Mouse (Mus musculus) forebrain, embryonic 14.5 days (tissue): ENCODE measurements around the gene Elof1. TPM values are rescaled to one million over a fixed set of nuclear protein-coding genes. Genes with fewer than 3 reads are reported as not detected.
"Not testable (repeated sequence)": the region's sequence is repeated elsewhere in the genome, so short reads cannot be mapped to it uniquely, and the experiment has no call there.

Experiments used
- ATAC-seq: fragments of 200-750 bp; cut with Nextera tagmentation; 2 replicates; pipeline ENCODE4 v1.8.0; 2017; ENCODE audit warnings: mild to moderate bottlenecking, moderate library complexity
- DNase-seq: peaks from one replicate; pipeline ENCODE4 v3.0.0-alpha.2; 2015; ENCODE audit warnings: low spot score
- H3K27ac ChIP-seq: fragments of 300-500 bp; sonication (generic); 2 replicates; pipeline ENCODE4 v1.5.1; 2014; ENCODE audit warnings: low read depth, mild to moderate bottlenecking, control low read depth, low read length, moderate library complexity
- H3K27me3 ChIP-seq: fragments of 300-500 bp; sonication (generic); replicated peaks from 2 replicates; pipeline ENCODE4 v1.6.1; 2014; ENCODE audit warnings: low read length, control low read depth, mixed read lengths; ENCODE audit not compliant: control insufficient read depth, insufficient read depth
- H3K36me3 ChIP-seq: fragments of 300-500 bp; sonication (generic); 2 replicates; pipeline ENCODE4 v1.6.1; 2014; ENCODE audit warnings: low read length, control low read depth; ENCODE audit not compliant: control insufficient read depth, insufficient read depth
- H3K4me1 ChIP-seq: fragments of 300-500 bp; sonication (generic); 2 replicates; pipeline ENCODE4 v1.6.1; 2014; ENCODE audit warnings: antibody characterized with exemption, low read length, control low read depth; ENCODE audit not compliant: control insufficient read depth, insufficient read depth
- H3K4me2 ChIP-seq: fragments of 300-500 bp; sonication (generic); 2 replicates; pipeline ENCODE4 v1.6.1; 2014; ENCODE audit warnings: mild to moderate bottlenecking, control low read depth, low read length
- H3K4me3 ChIP-seq: fragments of 300-500 bp; sonication (generic); 2 replicates; pipeline ENCODE4 v1.5.1; 2014; ENCODE audit warnings: low read depth, low read length, control low read depth
- H3K9ac ChIP-seq: fragments of 300-500 bp; sonication (generic); 2 replicates; pipeline ENCODE4 v1.6.1; 2014; ENCODE audit warnings: mild to moderate bottlenecking, low read length, control low read depth, moderate library complexity
- H3K9me3 ChIP-seq: fragments of 300-500 bp; sonication (generic); replicated peaks from 2 replicates; pipeline ENCODE4 v1.6.1; 2016; ENCODE audit warnings: low read length, control low read depth, mixed read lengths; ENCODE audit not compliant: control insufficient read depth
- WGBS: fragments of 180-500 bp; shearing (Covaris S2); extraction: QIAGEN DNeasy Blood & Tissue Kit; methylation state at CpG from one replicate; pipeline ENCODE4 v1.1.7; 2014; 5-methylcytosine and 5-hydroxymethylcytosine counted together
- polyA plus RNA-seq: library from polyadenylated mRNA; unstranded; fragments of >200 nt; fragmentation: Nextera tagmentation; extraction: Ambion mirVana; gene quantifications from 2 replicates; pipeline ENCODE4 v1.2.1, GENCODE M21; 2014

Gene Elof1
- polyA plus RNA-seq, 1 experiment from 2014 or later: 240 TPM

GRCm38 (mm10) chr9:22156497-22157245 is 39.7 kb upstream of the Elof1 start, which contains the start of gene Pigyl:
Gene Pigyl (plus strand): TSS chr9:22156846.
- Histone ChIP-seq H3K9ac (peak within 1 kb of the TSS; percentile 88), H3K4me3 (peak within 1 kb of the TSS; percentile 66), H3K36me3 (no peaks in the 10 kb centered on the region; the same call in 1 of the 2 replicates), H3K4me2 (peak within 1 kb of the TSS; percentile 74), H3K27ac (peak within 1 kb of the TSS; percentile 82), H3K9me3 (no peaks in the 10 kb centered on the region), H3K27me3 (no peaks in the 10 kb centered on the region), H3K4me1 (peaks cover 7% of the 10 kb centered on the region; the same call in 1 of the 2 replicates)
- DNase-seq: peak; percentile 99
- WGBS: under 1% methylated on average over 65 of the region's 65 CpGs
- peak; percentile 99 for ATAC-seq

DNA sequence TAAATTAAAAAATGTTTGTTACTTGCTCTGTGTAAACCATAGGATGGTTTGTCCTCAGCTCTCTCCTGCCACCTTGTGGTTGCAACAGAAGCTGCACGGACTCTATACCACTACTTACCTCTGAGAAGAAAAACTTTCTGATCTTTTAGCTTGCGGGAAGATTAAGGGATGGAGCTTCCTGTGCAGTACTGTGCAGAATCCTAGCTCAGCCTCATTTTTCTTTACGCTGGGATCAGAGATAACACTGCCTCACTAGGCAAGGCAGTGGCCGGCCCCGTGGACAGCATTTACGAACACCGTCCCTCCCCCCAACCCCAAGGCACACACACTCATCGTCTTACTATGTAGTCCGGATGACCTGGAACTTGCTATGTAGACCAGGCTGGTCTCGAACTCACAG is 38.6 kb upstream of the Elof1 start:
- Histone ChIP-seq H3K36me3 (no peaks in the 10 kb centered on the region; the same call in 1 of the 2 replicates), H3K9me3 (no peaks in the 10 kb centered on the region), H3K4me3 (no peak overlapping the region), H3K9ac (no peak overlapping the region), H3K4me1 (peaks cover 7% of the 10 kb centered on the region; the same call in 1 of the 2 replicates), H3K4me2 (no peak overlapping the region; the same call in 1 of the 2 replicates), H3K27ac (no peak overlapping the region), H3K27me3 (no peaks in the 10 kb centered on the region)
- DNase-seq (peak; percentile 83), ATAC-seq (peak; percentile 16; the same call in 1 of the 2 replicates)
- 31% methylated on average over 10 of the region's 10 CpGs for WGBS

DNA sequence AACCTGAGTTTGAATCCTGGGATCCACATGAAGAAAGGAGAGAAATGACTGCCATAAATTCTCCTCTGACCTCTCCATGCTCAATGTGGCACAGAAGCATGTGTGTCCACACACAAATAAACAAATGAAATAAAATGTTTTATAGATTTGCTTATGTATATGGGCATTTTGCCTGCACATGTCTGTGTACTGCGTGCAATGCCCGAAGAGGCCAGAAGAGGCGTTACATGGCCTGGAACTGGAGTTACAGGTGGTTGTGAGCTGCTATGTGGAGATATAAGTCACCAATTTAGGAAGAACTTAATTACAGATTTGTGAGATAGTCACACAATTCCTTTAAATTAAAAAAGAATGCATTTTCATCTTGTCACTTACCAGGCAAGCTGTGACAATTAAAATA is 36.8 kb upstream of the Elof1 start:
- no peaks in the 10 kb centered on the region; the same call in 1 of the 2 replicates for H3K36me3 ChIP-seq
- no peak overlapping the region for H3K27ac ChIP-seq
- DNase-seq (no peak), ATAC-seq (no peak)
- 88% methylated on average over 3 of the region's 3 CpGs for WGBS
- no peak overlapping the region for H3K9ac ChIP-seq
- no peaks in the 10 kb centered on the region for H3K27me3 ChIP-seq
- H3K4me2 ChIP-seq: no peak overlapping the region
- H3K4me1 ChIP-seq: peaks cover 7% of the 10 kb centered on the region; the same call in 1 of the 2 replicates
- H3K9me3 ChIP-seq: no peaks in the 10 kb centered on the region
- no peak overlapping the region for H3K4me3 ChIP-seq

DNA sequence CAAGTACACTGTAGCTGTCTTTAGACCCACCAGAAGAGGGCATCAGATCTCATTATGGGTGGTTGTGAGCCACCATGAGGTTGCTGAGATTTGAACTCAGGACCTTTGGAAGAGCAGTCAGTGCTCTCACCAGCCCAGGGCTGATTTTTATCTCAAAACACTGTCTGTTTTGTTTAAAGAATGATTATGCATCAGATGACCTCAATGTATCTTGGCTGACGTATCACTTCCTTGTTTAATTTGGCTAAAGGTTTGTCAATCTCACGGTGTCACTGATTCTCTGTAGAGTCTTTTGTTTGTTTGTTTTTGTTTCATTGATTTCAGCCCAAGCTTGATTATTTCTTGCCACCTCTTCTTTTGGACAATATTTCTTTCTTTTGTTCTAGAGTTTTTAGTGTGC is 34.0 kb upstream of the Elof1 start:
- H3K4me3 ChIP-seq: no peak overlapping the region
- H3K27ac ChIP-seq: no peak overlapping the region
- no peaks in the 10 kb centered on the region for H3K9me3 ChIP-seq
- ATAC-seq (no peak), DNase-seq (no peak)
- no peaks in the 10 kb centered on the region for H3K36me3 ChIP-seq
- no peaks in the 10 kb centered on the region for H3K27me3 ChIP-seq
- no peaks in the 10 kb centered on the region for H3K4me1 ChIP-seq
- H3K4me2 ChIP-seq: no peak overlapping the region
- no peak overlapping the region for H3K9ac ChIP-seq
- WGBS: 88% methylated on average over 2 of the region's 2 CpGs

- WGBS: 87% methylated on average over 7 of the region's 7 CpGs
- DNase-seq, ATAC-seq, H3K4me1 ChIP-seq, H3K9ac ChIP-seq, H3K27ac ChIP-seq, H3K4me3 ChIP-seq, H3K27me3 ChIP-seq, H3K9me3 ChIP-seq, H3K36me3 ChIP-seq, H3K4me2 ChIP-seq: not testable (repeated sequence)
Observed at GRCm38 (mm10) chr9:22150249-22150693, 33.3 kb upstream of the Elof1 start.

DNA sequence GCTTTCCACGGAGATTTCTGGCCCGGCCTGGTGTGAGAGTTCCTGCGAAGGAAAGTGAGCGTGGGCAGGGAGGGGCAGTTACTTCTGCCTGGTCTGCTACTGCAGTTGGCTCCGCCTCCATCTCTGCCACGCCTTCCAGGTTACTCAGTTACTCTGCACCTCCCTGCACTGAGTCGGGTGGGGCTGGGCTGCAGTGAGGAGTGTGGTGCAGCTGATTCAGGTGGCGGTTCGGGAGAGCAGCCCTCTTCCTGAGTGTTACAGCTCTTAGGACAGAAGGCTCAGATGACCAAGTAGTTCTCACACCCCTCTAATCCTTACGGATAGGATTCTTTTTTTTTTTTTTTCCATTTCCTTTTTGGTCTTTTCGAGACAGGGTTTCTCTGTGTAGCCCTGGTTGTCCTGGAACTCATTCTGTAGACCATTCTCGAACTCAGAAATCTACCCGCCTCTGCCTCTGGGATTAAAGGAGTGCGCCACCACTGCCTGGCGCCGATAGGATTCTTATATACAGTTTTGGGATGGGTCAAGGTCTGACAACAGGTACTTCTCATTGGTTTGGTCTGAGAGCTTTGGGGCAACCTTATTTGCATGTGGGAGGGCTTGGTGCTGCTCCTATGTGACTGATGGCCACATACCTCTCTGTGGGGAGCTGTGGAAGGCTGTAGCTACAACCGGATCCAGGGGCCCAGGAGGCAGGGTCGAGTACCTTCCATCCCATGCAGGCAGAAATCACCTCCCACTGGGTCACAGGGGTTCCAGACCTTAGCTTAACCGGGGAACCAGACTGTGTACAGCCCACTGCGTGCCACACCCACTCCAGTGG is 32.7 kb upstream of the Elof1 start:
- H3K36me3 ChIP-seq: no peaks in the 10 kb centered on the region
- H3K27me3 ChIP-seq: no peaks in the 10 kb centered on the region
- DNase-seq: no peak
- ATAC-seq: no peak
- no peak overlapping the region for H3K4me2 ChIP-seq
- no peaks in the 10 kb centered on the region for H3K9me3 ChIP-seq
- no peaks in the 10 kb centered on the region for H3K4me1 ChIP-seq
- H3K4me3 ChIP-seq: no peak overlapping the region
- H3K9ac ChIP-seq: no peak overlapping the region
- WGBS: 77% methylated on average over 20 of the region's 20 CpGs
- H3K27ac ChIP-seq: no peak overlapping the region

DNA sequence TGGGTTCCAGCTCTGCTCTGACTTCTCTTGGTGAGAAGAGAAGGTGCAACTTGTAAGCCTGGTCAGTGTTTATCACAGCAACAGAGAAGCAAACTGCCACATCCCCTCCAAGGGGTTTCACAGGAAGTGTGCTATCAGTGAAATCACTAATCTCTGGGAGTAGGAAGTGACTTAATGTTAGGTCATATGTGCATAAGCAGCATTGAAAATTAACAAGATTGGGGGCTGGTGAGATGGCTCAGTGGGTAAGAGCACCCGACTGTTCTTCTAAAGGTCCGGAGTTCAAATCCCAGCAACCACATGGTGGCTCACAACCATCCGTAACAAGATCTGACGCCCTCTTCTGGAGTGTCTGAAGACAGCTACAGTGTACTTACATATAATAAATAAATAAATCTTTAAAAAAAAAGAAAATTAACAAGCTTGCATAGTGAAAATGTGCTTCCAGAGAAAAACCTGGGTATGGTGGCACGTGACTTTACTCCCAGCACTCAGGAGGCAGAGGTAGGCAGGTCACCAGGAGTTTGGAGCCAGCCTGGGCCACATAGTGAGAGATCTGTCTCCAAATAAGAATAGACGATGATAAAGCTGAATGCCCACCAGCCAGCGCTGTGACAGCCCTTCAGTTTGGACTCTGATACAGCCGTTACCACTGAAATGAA is 27.5 kb upstream of the Elof1 start:
- Histone ChIP-seq H3K4me3 (no peak overlapping the region), H3K9me3 (no peaks in the 10 kb centered on the region), H3K27me3 (no peaks in the 10 kb centered on the region), H3K4me2 (no peak overlapping the region), H3K27ac (no peak overlapping the region), H3K9ac (no peak overlapping the region), H3K4me1 (no peaks in the 10 kb centered on the region), H3K36me3 (no peaks in the 10 kb centered on the region)
- no peak for DNase-seq
- no peak for ATAC-seq
- whole genome bisulfite sequencing: 87% methylated on average over 7 of the region's 8 CpGs

- Histone ChIP-seq H3K27ac (no peak overlapping the region), H3K4me3 (no peak overlapping the region), H3K9me3 (no peaks in the 10 kb centered on the region), H3K36me3 (no peaks in the 10 kb centered on the region), H3K4me2 (no peak overlapping the region), H3K27me3 (no peaks in the 10 kb centered on the region), H3K9ac (no peak overlapping the region), H3K4me1 (no peaks in the 10 kb centered on the region)
- WGBS: 54% methylated on average over 17 of the region's 17 CpGs
- DNase-seq (peak; percentile 92), ATAC-seq (peak; percentile 62)
Observed at GRCm38 (mm10) chr9:22143108-22144037, 26.4 kb upstream of the Elof1 start.
